In the genomic region with DNA sequence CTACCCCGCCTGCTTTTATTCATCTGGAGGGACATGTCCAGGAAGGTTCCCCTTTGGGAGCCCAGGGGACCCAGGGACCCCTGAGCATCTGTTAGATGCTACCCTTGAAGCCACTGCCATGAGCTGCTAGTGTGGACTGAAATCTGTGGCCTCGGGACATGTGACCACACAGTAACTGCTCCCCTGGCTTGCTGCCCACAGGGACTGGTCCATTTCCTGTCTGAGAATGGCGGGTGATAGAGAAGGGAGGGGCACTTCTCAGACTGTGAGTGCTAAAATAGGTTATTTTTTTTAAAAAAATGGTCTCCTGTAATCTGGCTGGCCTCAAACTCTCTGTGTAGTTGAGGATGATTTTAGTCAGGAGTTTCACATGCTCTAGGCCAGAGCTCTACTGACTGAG, we compare ENCODE assay signal across 8 mouse cellular contexts. TPM values are rescaled to one million over a fixed set of nuclear protein-coding genes. Genes with fewer than 3 reads are reported as not detected.
DNase-seq lines count a peak whose midpoint lies in the region; ATAC-seq lines count a peak whose summit lies in the region.

No protein-coding gene starts in this region.

- intact Hi-C loops in gastrocnemius, postnatal 14 days (cut with DNase I; ENCODE audit: low total_unique reads) = no loop called here

- H3K4me3 ChIP-seq in forebrain, embryonic 10.5 days = no peak overlapping the region
- H3K4me3 ChIP-seq in forebrain, embryonic 15.5 days = no peak overlapping the region
- H3K4me3 ChIP-seq in hindbrain, embryonic 16.5 days (ENCODE audit: low read length) = no peak overlapping the region
- no peak overlapping the region for H3K4me3 ChIP-seq in limb, embryonic 15.5 days

- WGBS in forebrain, embryonic 10.5 days = 40% methylated on average over 3 of the region's 3 CpGs
- 40% methylated on average over 3 of the region's 3 CpGs for WGBS in forebrain, embryonic 15.5 days
- WGBS in hindbrain, embryonic 16.5 days = 41% methylated on average over 3 of the region's 3 CpGs
- 37% methylated on average over 3 of the region's 3 CpGs for WGBS in limb, embryonic 15.5 days

- H3K4me1 ChIP-seq in forebrain, embryonic 10.5 days = peaks cover 82% of the 10 kb centered on the region
- H3K4me1 ChIP-seq in forebrain, embryonic 15.5 days = peaks cover 55% of the 10 kb centered on the region
- peaks cover 43% of the 10 kb centered on the region for H3K4me1 ChIP-seq in hindbrain, embryonic 16.5 days (ENCODE audit: control insufficient read depth, insufficient read depth, low read depth, low read length)
- peaks cover 83% of the 10 kb centered on the region for H3K4me1 ChIP-seq in limb, embryonic 15.5 days

- no peak for DNase-seq in forebrain, embryonic 10.5 days (ENCODE audit: extremely low spot score, low spot score)
- DNase-seq in adrenal gland, postnatal 10 days = peak; percentile 83
- peak; percentile 85 for DNase-seq in gastrocnemius, postnatal 14 days
- DNase-seq in embryo, embryonic 11 days = no peak

- H3K9ac ChIP-seq in forebrain, embryonic 15.5 days (replicated peaks) = no peak overlapping the region
- H3K9ac ChIP-seq in hindbrain, embryonic 16.5 days (ENCODE audit: low read depth, low read length) = no peak overlapping the region
- no peak overlapping the region for H3K9ac ChIP-seq in limb, embryonic 15.5 days

- no peak overlapping the region for H3K4me2 ChIP-seq in forebrain, embryonic 15.5 days (replicated peaks)
- H3K4me2 ChIP-seq in hindbrain, embryonic 16.5 days (ENCODE audit: low read length) = no peak overlapping the region
- no peak overlapping the region for H3K4me2 ChIP-seq in limb, embryonic 15.5 days

- no peak for ATAC-seq in forebrain, embryonic 15.5 days (replicated peaks)
- no peak for ATAC-seq in hindbrain, embryonic 16.5 days
- no peak for ATAC-seq in limb, embryonic 15.5 days (ENCODE audit: insufficient number of reproducible peaks, low FRiP score, low TSS enrichment, low read depth)
- peak; percentile 69 for ATAC-seq in monocyte, adult 5-6 weeks (replicated peaks; ENCODE audit: insufficient number of reproducible peaks, low FRiP score, low TSS enrichment, poor library complexity, severe bottlenecking)

- H3K27me3 ChIP-seq in forebrain, embryonic 10.5 days (ENCODE audit: poor library complexity, severe bottlenecking) = peaks cover 10% of the 10 kb centered on the region
- H3K27me3 ChIP-seq in forebrain, embryonic 15.5 days = no peaks in the 10 kb centered on the region
- H3K27me3 ChIP-seq in hindbrain, embryonic 16.5 days (replicated peaks; ENCODE audit: control insufficient read depth, insufficient read depth, low read length) = no peaks in the 10 kb centered on the region
- no peaks in the 10 kb centered on the region for H3K27me3 ChIP-seq in limb, embryonic 15.5 days

- no peaks in the 10 kb centered on the region for H3K9me3 ChIP-seq in forebrain, embryonic 10.5 days
- no peaks in the 10 kb centered on the region for H3K9me3 ChIP-seq in forebrain, embryonic 15.5 days
- H3K9me3 ChIP-seq in hindbrain, embryonic 16.5 days (ENCODE audit: control insufficient read depth, low read length) = no peaks in the 10 kb centered on the region
- no peaks in the 10 kb centered on the region for H3K9me3 ChIP-seq in limb, embryonic 15.5 days

- peak overlapping the region; percentile 78 for H3K27ac ChIP-seq in forebrain, embryonic 10.5 days
- no peak overlapping the region; the same call in 1 of the 2 replicates for H3K27ac ChIP-seq in forebrain, embryonic 15.5 days (replicated peaks)
- peak overlapping the region; percentile 36 for H3K27ac ChIP-seq in hindbrain, embryonic 16.5 days (ENCODE audit: low read depth, low read length)
- peak overlapping the region; percentile 80 for H3K27ac ChIP-seq in limb, embryonic 15.5 days

- H3K36me3 ChIP-seq in forebrain, embryonic 10.5 days (replicated peaks) = no peaks in the 10 kb centered on the region
- H3K36me3 ChIP-seq in forebrain, embryonic 15.5 days = no peaks in the 10 kb centered on the region
- no peaks in the 10 kb centered on the region for H3K36me3 ChIP-seq in hindbrain, embryonic 16.5 days (ENCODE audit: control insufficient read depth, insufficient read depth, low read length)
- H3K36me3 ChIP-seq in limb, embryonic 15.5 days = no peaks in the 10 kb centered on the region

RNA-seq across cellular contexts. Expression of gene Fam129b, which starts 5.8 kb away (rescaled TPM):
- polyA plus RNA-seq in forebrain, embryonic 10.5 days (2016; fragmentation: Nextera tagmentation; extraction: Ambion mirVana) = 22.8 and 25.3 TPM in 2 replicates
- 33.5 TPM in 2 replicates for polyA plus RNA-seq in forebrain, embryonic 15.5 days (2015; fragmentation: Nextera tagmentation; extraction: Ambion mirVana)
- total RNA-seq in adrenal gland, postnatal 10 days (2021) = 10 to 100 TPM; 28.9 to 30.7 TPM
- 10 to 100 TPM; 12.1 to 15.8 TPM for total RNA-seq in gastrocnemius, postnatal 14 days (2021)
- 31.7 and 37.0 TPM in 2 replicates for polyA plus RNA-seq in hindbrain, embryonic 16.5 days (2015; fragmentation: Nextera tagmentation; extraction: Ambion mirVana)
- polyA plus RNA-seq in limb, embryonic 15.5 days (2015; fragmentation: Nextera tagmentation; extraction: Ambion mirVana) = 138 and 152 TPM in 2 replicates
- 12.9 to 14.8 TPM (median 14.4 TPM) in 3 replicates for total RNA-seq in monocyte, adult 5-6 weeks (2017)

RNA-seq across cellular contexts. Expression of gene Stxbp1, which starts 34.7 kb away (rescaled TPM):
- polyA plus RNA-seq in forebrain, embryonic 10.5 days (2016; fragmentation: Nextera tagmentation; extraction: Ambion mirVana) = 18.7 and 20.8 TPM in 2 replicates
- 191 and 197 TPM in 2 replicates for polyA plus RNA-seq in forebrain, embryonic 15.5 days (2015; fragmentation: Nextera tagmentation; extraction: Ambion mirVana)
- total RNA-seq in adrenal gland, postnatal 10 days (2021) = 10 to 100 TPM; 23.7 to 35.7 TPM
- 10 to 100 TPM in 1 of 2 experiments, 1 to 10 TPM in 1; 7.2 to 10.6 TPM for total RNA-seq in gastrocnemius, postnatal 14 days (2021)
- polyA plus RNA-seq in hindbrain, embryonic 16.5 days (2015; fragmentation: Nextera tagmentation; extraction: Ambion mirVana) = 357 and 362 TPM in 2 replicates
- polyA plus RNA-seq in limb, embryonic 15.5 days (2015; fragmentation: Nextera tagmentation; extraction: Ambion mirVana) = 16.7 and 17.9 TPM in 2 replicates
- total RNA-seq in monocyte, adult 5-6 weeks (2017) = 0.43 to 1.2 TPM (median 1.1 TPM) in 3 replicates

Comparison
In these comparisons a context has a peak if more than half of its experiments do, and no peak if none do; other contexts are left out.
1. DNase-seq: peak in adrenal gland, postnatal 10 days (single experiment) and gastrocnemius, postnatal 14 days (single experiment); none in forebrain, embryonic 10.5 days (single experiment) and embryo, embryonic 11 days (single experiment).